In the genomic region with DNA sequence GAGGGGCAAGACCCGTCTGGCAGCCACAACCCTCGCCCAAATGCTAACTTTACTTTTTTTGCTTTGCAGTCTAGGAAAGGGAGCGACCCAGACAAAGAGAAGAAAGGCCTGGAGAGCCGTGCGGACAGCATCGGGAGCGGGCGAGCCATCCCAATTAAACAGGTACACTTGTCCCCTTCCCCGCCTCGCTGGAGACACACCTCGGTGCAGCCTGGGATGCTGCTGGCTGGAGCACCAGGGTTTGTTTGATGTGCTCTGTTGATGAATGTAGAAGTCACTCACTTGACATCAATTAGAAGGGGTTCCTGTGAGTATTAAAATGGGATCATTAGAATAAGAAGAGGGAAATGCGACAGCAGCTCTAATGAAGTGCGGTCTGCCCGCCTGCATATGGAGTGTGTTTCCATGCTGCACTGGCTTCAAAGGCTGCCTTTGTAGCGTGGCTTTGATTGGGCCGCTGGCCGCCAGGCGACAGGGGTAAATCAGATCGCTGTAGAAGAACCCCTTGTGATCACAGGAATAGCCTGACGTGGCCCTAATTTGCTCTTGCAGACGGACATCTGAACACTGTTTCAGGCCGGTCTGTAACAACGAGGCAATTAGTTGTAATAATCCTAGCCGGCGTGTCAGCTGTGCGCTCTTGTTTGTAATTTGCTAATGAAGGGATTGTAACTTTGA, we compare ENCODE assay signal across 13 mouse cellular contexts.
A peak's percentile ranks its signal among the peaks of the same experiment; 100 is the strongest.
DNase-seq lines count a peak whose midpoint lies in the region; ATAC-seq and TF ChIP-seq lines count a peak whose summit lies in the region.
"Had no signal": no experiment of that assay in that cellular context is flagged by ENCODE, and none has a peak within 500 bp of the region (broad histone marks: within the 10 kb centered on the region; RNA-seq: fewer than 3 reads in every experiment).

No protein-coding gene starts in this region.

- H3K27ac ChIP-seq in hindbrain, embryonic 11.5 days (ENCODE audit: low read depth, low read length), result 0 out of 2 replicates have a peak overlapping the region, but pooled peaks have one; percentile 0
- no peak overlapping the region; the same call in 1 of the 2 replicates for H3K27ac ChIP-seq in hindbrain, embryonic 10.5 days
- peak overlapping the region; percentile 44 for H3K27ac ChIP-seq in forebrain, embryonic 14.5 days (ENCODE audit: low read depth, low read length)
- no peak overlapping the region for H3K27ac ChIP-seq in limb, embryonic 11.5 days (replicated peaks; ENCODE audit: low read depth, low read length)
- peak overlapping the region; percentile 38; the same call in 1 of the 2 replicates for H3K27ac ChIP-seq in neural tube, embryonic 15.5 days (replicated peaks)
- H3K27ac ChIP-seq in heart, embryonic 11.5 days (ENCODE audit: low read depth, low read length), result no peak overlapping the region
- no peak overlapping the region for H3K27ac ChIP-seq in intestine, postnatal 0 days (ENCODE audit: low read depth, low read length)

- H3K4me2 ChIP-seq in hindbrain, embryonic 11.5 days (replicated peaks; ENCODE audit: low read depth, low read length), result no peak overlapping the region
- H3K4me2 ChIP-seq in forebrain, embryonic 14.5 days (ENCODE audit: low read length), result 0 out of 2 replicates have a peak overlapping the region, but pooled peaks have one; percentile 0
- H3K4me2 ChIP-seq in limb, embryonic 11.5 days (ENCODE audit: low read depth, severe bottlenecking), result no peak overlapping the region
- no peak overlapping the region for H3K4me2 ChIP-seq in neural tube, embryonic 15.5 days
- no peak overlapping the region for H3K4me2 ChIP-seq in heart, embryonic 11.5 days
- H3K4me2 ChIP-seq in intestine, postnatal 0 days (replicated peaks; ENCODE audit: low read depth), result no peak overlapping the region

- no peak overlapping the region for H3K9ac ChIP-seq in hindbrain, embryonic 11.5 days (ENCODE audit: low read depth, low read length)
- no peak overlapping the region for H3K9ac ChIP-seq in forebrain, embryonic 14.5 days (ENCODE audit: low read length)
- H3K9ac ChIP-seq in limb, embryonic 11.5 days (ENCODE audit: low read length), result no peak overlapping the region
- no peak overlapping the region for H3K9ac ChIP-seq in neural tube, embryonic 15.5 days (replicated peaks)
- no peak overlapping the region for H3K9ac ChIP-seq in heart, embryonic 11.5 days (ENCODE audit: low read depth, low read length)
- no peak overlapping the region for H3K9ac ChIP-seq in intestine, postnatal 0 days (ENCODE audit: low read depth, low read length)

- H3K4me1 ChIP-seq in hindbrain, embryonic 11.5 days (replicated peaks; ENCODE audit: control insufficient read depth, insufficient read depth, low read length), result peaks cover 2% of the 10 kb centered on the region; the same call in 1 of the 2 replicates
- peaks cover 14% of the 10 kb centered on the region for H3K4me1 ChIP-seq in hindbrain, embryonic 10.5 days (replicated peaks)
- H3K4me1 ChIP-seq in forebrain, embryonic 14.5 days (ENCODE audit: control insufficient read depth, insufficient read depth, low read length), result peaks cover 15% of the 10 kb centered on the region
- peaks cover 8% of the 10 kb centered on the region for H3K4me1 ChIP-seq in limb, embryonic 11.5 days (ENCODE audit: control insufficient read depth, insufficient read depth, low read length)
- H3K4me1 ChIP-seq in neural tube, embryonic 15.5 days, result peaks cover 42% of the 10 kb centered on the region
- no peaks in the 10 kb centered on the region for H3K4me1 ChIP-seq in heart, embryonic 11.5 days (ENCODE audit: control insufficient read depth, insufficient read depth, low read length)
- no peaks in the 10 kb centered on the region for H3K4me1 ChIP-seq in intestine, postnatal 0 days (replicated peaks; ENCODE audit: control insufficient read depth, insufficient read depth, low read length)

- H3K4me3 ChIP-seq in hindbrain, embryonic 11.5 days (ENCODE audit: low read depth, low read length), result no peak overlapping the region
- no peak overlapping the region for H3K4me3 ChIP-seq in hindbrain, embryonic 10.5 days
- no peak overlapping the region for H3K4me3 ChIP-seq in forebrain, embryonic 14.5 days (ENCODE audit: low read depth, low read length)
- no peak overlapping the region for H3K4me3 ChIP-seq in limb, embryonic 11.5 days (ENCODE audit: low read depth, low read length)
- H3K4me3 ChIP-seq in neural tube, embryonic 15.5 days (replicated peaks), result no peak overlapping the region
- no peak overlapping the region for H3K4me3 ChIP-seq in heart, embryonic 11.5 days (ENCODE audit: low read depth, low read length)
- no peak overlapping the region for H3K4me3 ChIP-seq in intestine, postnatal 0 days (ENCODE audit: low read depth, low read length)

- ATAC-seq in hindbrain, embryonic 11.5 days (ENCODE audit: low FRiP score), result peak; percentile 71
- ATAC-seq in forebrain, embryonic 14.5 days, result peak; percentile 91
- no peak for ATAC-seq in limb, embryonic 11.5 days (ENCODE audit: insufficient number of reproducible peaks, low FRiP score, low TSS enrichment, low read depth)
- peak; percentile 25; the same call in 1 of the 2 replicates for ATAC-seq in neural tube, embryonic 15.5 days (ENCODE audit: low FRiP score)
- no peak for ATAC-seq in heart, embryonic 11.5 days (replicated peaks; ENCODE audit: insufficient number of reproducible peaks, low FRiP score, low TSS enrichment)
- no peak for ATAC-seq in intestine, postnatal 0 days

- no peak for TF ChIP-seq CTCF in intestine, postnatal 0 days (IDR thresholded peaks at IDR 0.05; ENCODE audit: low read depth)

- no peaks in the 10 kb centered on the region for H3K27me3 ChIP-seq in hindbrain, embryonic 11.5 days (ENCODE audit: control insufficient read depth, insufficient read depth, low read length)
- H3K27me3 ChIP-seq in hindbrain, embryonic 10.5 days (ENCODE audit: insufficient read depth, poor library complexity, severe bottlenecking), result no peaks in the 10 kb centered on the region
- peaks cover 73% of the 10 kb centered on the region for H3K27me3 ChIP-seq in forebrain, embryonic 14.5 days (replicated peaks; ENCODE audit: control insufficient read depth, insufficient read depth, low read length)
- H3K27me3 ChIP-seq in limb, embryonic 11.5 days (ENCODE audit: control insufficient read depth, insufficient read depth, low read length), result no peaks in the 10 kb centered on the region
- H3K27me3 ChIP-seq in neural tube, embryonic 15.5 days (replicated peaks), result no peaks in the 10 kb centered on the region
- H3K27me3 ChIP-seq in heart, embryonic 11.5 days (ENCODE audit: control insufficient read depth, insufficient read depth, low read length), result no peaks in the 10 kb centered on the region
- no peaks in the 10 kb centered on the region for H3K27me3 ChIP-seq in intestine, postnatal 0 days (replicated peaks; ENCODE audit: control insufficient read depth, insufficient read depth, low read length)

- no peaks in the 10 kb centered on the region for H3K9me3 ChIP-seq in hindbrain, embryonic 11.5 days (ENCODE audit: control insufficient read depth, low read length)
- H3K9me3 ChIP-seq in hindbrain, embryonic 10.5 days, result no peaks in the 10 kb centered on the region
- no peaks in the 10 kb centered on the region for H3K9me3 ChIP-seq in forebrain, embryonic 14.5 days (replicated peaks; ENCODE audit: control insufficient read depth, low read length)
- H3K9me3 ChIP-seq in limb, embryonic 11.5 days (ENCODE audit: control insufficient read depth, low read length), result no peaks in the 10 kb centered on the region
- H3K9me3 ChIP-seq in neural tube, embryonic 15.5 days (replicated peaks), result no peaks in the 10 kb centered on the region
- no peaks in the 10 kb centered on the region for H3K9me3 ChIP-seq in heart, embryonic 11.5 days (replicated peaks; ENCODE audit: control insufficient read depth, low read length)
- no peaks in the 10 kb centered on the region for H3K9me3 ChIP-seq in intestine, postnatal 0 days (ENCODE audit: control insufficient read depth)

- WGBS in hindbrain, embryonic 11.5 days, result 58% methylated on average over 26 of the region's 26 CpGs
- WGBS in hindbrain, embryonic 10.5 days, result 70% methylated on average over 26 of the region's 26 CpGs
- 6% methylated on average over 26 of the region's 26 CpGs for WGBS in forebrain, embryonic 14.5 days
- 27% methylated on average over 26 of the region's 26 CpGs for WGBS in limb, embryonic 11.5 days
- WGBS in neural tube, embryonic 15.5 days, result 25% methylated on average over 26 of the region's 26 CpGs
- 87% methylated on average over 26 of the region's 26 CpGs for WGBS in heart, embryonic 11.5 days (ENCODE audit: insufficient replicate concordance)
- 93% methylated on average over 26 of the region's 26 CpGs for WGBS in intestine, postnatal 0 days

- DNase-seq in hindbrain, embryonic 11.5 days (ENCODE audit: low spot score), result peak; percentile 42
- DNase-seq in hindbrain, embryonic 10.5 days (ENCODE audit: low spot score), result no peak
- peak; percentile 93 for DNase-seq in forebrain, embryonic 14.5 days (ENCODE audit: low spot score)
- peak; percentile 68 for DNase-seq in limb, embryonic 11.5 days (ENCODE audit: low spot score)
- no peak for DNase-seq in layer of hippocampus, postnatal 36 days
- DNase-seq: heart, postnatal 10 days; lung, postnatal 14 days; right cerebral cortex, postnatal 14 days; thymus, postnatal 25 days had no signal

- peaks cover 5% of the 10 kb centered on the region; the same call in 1 of the 2 replicates for H3K36me3 ChIP-seq in hindbrain, embryonic 11.5 days (ENCODE audit: control insufficient read depth, insufficient read depth, low read length)
- H3K36me3 ChIP-seq in hindbrain, embryonic 10.5 days, result peaks cover 86% of the 10 kb centered on the region
- H3K36me3 ChIP-seq in forebrain, embryonic 14.5 days (ENCODE audit: control insufficient read depth, insufficient read depth, low read length), result peaks cover 23% of the 10 kb centered on the region
- H3K36me3 ChIP-seq in limb, embryonic 11.5 days (ENCODE audit: control insufficient read depth, insufficient read depth, low read length), result peaks cover 8% of the 10 kb centered on the region; the same call in 1 of the 2 replicates
- H3K36me3 ChIP-seq in neural tube, embryonic 15.5 days, result peaks cover 18% of the 10 kb centered on the region
- H3K36me3 ChIP-seq in heart, embryonic 11.5 days (ENCODE audit: control insufficient read depth, insufficient read depth, low read length), result peaks cover 14% of the 10 kb centered on the region
- H3K36me3 ChIP-seq in intestine, postnatal 0 days (ENCODE audit: control insufficient read depth, insufficient read depth), result peaks cover 47% of the 10 kb centered on the region
- H3K36me3 ChIP-seq: G1E had no signal

Comparison
In these comparisons a context has a peak if more than half of its experiments do, and no peak if none do; other contexts are left out.
1. DNase-seq: peak in hindbrain, embryonic 11.5 days (single experiment), forebrain, embryonic 14.5 days (single experiment) and limb, embryonic 11.5 days (single experiment); none in hindbrain, embryonic 10.5 days (single experiment) and layer of hippocampus, postnatal 36 days (0 of 2).
2. H3K27ac ChIP-seq: peak in hindbrain, embryonic 11.5 days (single experiment), forebrain, embryonic 14.5 days (single experiment) and neural tube, embryonic 15.5 days (single experiment); none in hindbrain, embryonic 10.5 days (single experiment), limb, embryonic 11.5 days (single experiment), heart, embryonic 11.5 days (single experiment) and intestine, postnatal 0 days (single experiment).
3. ATAC-seq: peak in hindbrain, embryonic 11.5 days (single experiment), forebrain, embryonic 14.5 days (single experiment) and neural tube, embryonic 15.5 days (single experiment); none in limb, embryonic 11.5 days (single experiment), heart, embryonic 11.5 days (single experiment) and intestine, postnatal 0 days (single experiment).